Mouse (Mus musculus) limb, embryonic 14.5 days (tissue): ENCODE measurements around the gene Arl4d. TPM values are rescaled to one million over a fixed set of nuclear protein-coding genes. Genes with fewer than 3 reads are reported as not detected.

Source experiments
- ATAC-seq: fragments of 200-750 bp; cut with Nextera tagmentation; 2 replicates; pipeline ENCODE4 v1.8.0; 2017; ENCODE audit warnings: low read depth, moderate number of reproducible peaks, moderate TSS enrichment; ENCODE audit not compliant: low FRiP score
- DNase-seq: peaks from one replicate; pipeline ENCODE4 v3.0.0-alpha.2; 2015; ENCODE audit warnings: low spot score
- H3K27ac ChIP-seq: fragments of 300-500 bp; sonication (generic); replicated peaks from 2 replicates; pipeline ENCODE4 v1.5.1; 2014; ENCODE audit warnings: low read depth, mild to moderate bottlenecking, low read length, moderate library complexity, mixed read lengths
- H3K27me3 ChIP-seq: fragments of 300-500 bp; sonication (generic); 2 replicates; pipeline ENCODE4 v1.6.1; 2014; ENCODE audit warnings: low read length, mixed read lengths; ENCODE audit not compliant: control insufficient read depth, insufficient read depth
- H3K36me3 ChIP-seq: fragments of 300-500 bp; sonication (generic); 2 replicates; pipeline ENCODE4 v1.6.1; 2014; ENCODE audit warnings: mild to moderate bottlenecking, low read length, moderate library complexity, mixed read lengths; ENCODE audit not compliant: control insufficient read depth, insufficient read depth
- H3K4me1 ChIP-seq: fragments of 300-500 bp; sonication (generic); 2 replicates; pipeline ENCODE4 v1.6.1; 2014; ENCODE audit warnings: antibody characterized with exemption, low read length, mixed read lengths; ENCODE audit not compliant: control insufficient read depth, insufficient read depth
- H3K4me2 ChIP-seq: fragments of 300-500 bp; sonication (generic); replicated peaks from 2 replicates; pipeline ENCODE4 v1.6.1; 2014; ENCODE audit warnings: low read depth, mild to moderate bottlenecking, low read length, moderate library complexity; ENCODE audit not compliant: severe bottlenecking
- H3K4me3 ChIP-seq: fragments of 300-500 bp; sonication (generic); replicated peaks from 2 replicates; pipeline ENCODE4 v1.5.1; 2014; ENCODE audit warnings: low read length
- H3K9ac ChIP-seq: fragments of 300-500 bp; sonication (generic); 2 replicates; pipeline ENCODE4 v1.6.1; 2014; ENCODE audit warnings: mild to moderate bottlenecking, low read depth, low read length, moderate library complexity; ENCODE audit not compliant: severe bottlenecking
- H3K9me3 ChIP-seq: fragments of 300-500 bp; sonication (generic); 2 replicates; pipeline ENCODE4 v1.6.1; 2016; ENCODE audit warnings: low read length; ENCODE audit not compliant: control insufficient read depth
- POLR2A ChIP-seq: fragments of 200-500 bp; IDR thresholded peaks from 2 replicates; pipeline ENCODE4 v1.8.0; 2012; ENCODE audit warnings: inconsistent platforms, mild to moderate bottlenecking, moderate library complexity, borderline replicate concordance; ENCODE audit not compliant: insufficient read depth, insufficient read length; ENCODE audit errors: extremely low read depth
- WGBS: fragments of 180-500 bp; shearing (Covaris S2); extraction: QIAGEN DNeasy Blood & Tissue Kit; methylation state at CpG from one replicate; pipeline ENCODE4 v1.1.7; 2014; 5-methylcytosine and 5-hydroxymethylcytosine counted together
- polyA plus RNA-seq, 2 experiments: library from polyadenylated mRNA; depleted of rRNA in 1 of 2; stranded (reverse) in 1 of 2; unstranded in 1 of 2; fragments of >200 nt; fragmentation: Nextera tagmentation in 1 of 2; extraction: Ambion mirVana in 1 of 2; gene quantifications; 2 replicates each; pipeline versions ENCODE4 v1.2.1 to v1.2.3; 2012 to 2014

The Arl4d gene
- polyA plus RNA-seq, 2 experiments, result 3.6 to 4.2 TPM

DNA sequence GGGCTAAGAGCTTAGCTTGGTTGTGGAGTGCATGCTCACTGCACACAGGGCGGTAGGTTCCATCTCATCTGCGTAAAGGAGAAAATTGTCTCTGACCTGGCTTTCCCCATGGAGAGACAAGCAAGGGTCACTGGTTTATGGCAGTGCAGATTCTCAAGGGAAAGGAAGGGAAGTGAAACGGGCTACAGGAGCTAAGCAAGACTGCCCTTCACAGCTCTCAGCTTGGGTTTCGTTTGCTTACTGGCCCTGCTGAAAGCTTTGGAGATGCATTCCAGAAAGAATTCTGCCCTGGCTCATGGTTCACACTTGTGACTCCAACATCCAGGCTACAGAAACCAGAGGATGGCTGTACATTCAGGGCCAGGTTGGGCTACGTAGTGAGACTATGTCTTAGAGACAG lies 13.4 kb downstream of the Arl4d start:
- H3K4me3 ChIP-seq, result no peak overlapping the region
- H3K36me3 ChIP-seq, result no peaks in the 10 kb centered on the region
- DNase-seq, result no peak
- 56% methylated on average over 5 of the region's 5 CpGs for WGBS
- H3K9ac ChIP-seq, result no peak overlapping the region
- H3K4me2 ChIP-seq, result no peak overlapping the region
- no peaks in the 10 kb centered on the region for H3K27me3 ChIP-seq
- no peaks in the 10 kb centered on the region for H3K9me3 ChIP-seq
- H3K27ac ChIP-seq, result no peak overlapping the region
- ATAC-seq, result no peak
- H3K4me1 ChIP-seq, result no peaks in the 10 kb centered on the region
- TF ChIP-seq POLR2A, result no peak

DNA sequence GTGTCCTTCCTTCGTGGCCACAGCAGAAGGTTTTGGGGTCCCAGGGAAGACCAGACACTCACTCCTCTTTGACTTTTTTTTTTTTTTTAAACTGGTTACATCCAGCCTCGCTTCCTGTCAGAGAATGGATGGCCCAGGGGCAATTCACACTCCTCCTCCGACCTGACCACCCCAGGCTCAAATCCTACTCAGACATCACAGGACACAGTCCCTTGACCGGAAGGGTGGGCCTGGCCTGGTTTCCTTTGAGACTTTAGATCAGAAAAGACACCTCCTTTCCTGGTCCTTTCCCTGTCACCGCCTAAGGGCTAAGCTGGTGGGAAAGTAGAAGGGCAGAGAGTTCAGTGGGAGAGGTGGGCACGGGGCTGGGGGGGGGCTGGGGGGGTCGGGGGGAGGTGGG lies 14.6 kb downstream of the Arl4d start:
- H3K27me3 ChIP-seq, result no peaks in the 10 kb centered on the region
- TF ChIP-seq POLR2A, result no peak
- H3K4me1 ChIP-seq, result no peaks in the 10 kb centered on the region
- H3K27ac ChIP-seq, result no peak overlapping the region
- H3K4me3 ChIP-seq, result no peak overlapping the region
- no peak for ATAC-seq
- no peak for DNase-seq
- H3K36me3 ChIP-seq, result no peaks in the 10 kb centered on the region
- no peak overlapping the region for H3K4me2 ChIP-seq
- no peak overlapping the region for H3K9ac ChIP-seq
- no peaks in the 10 kb centered on the region for H3K9me3 ChIP-seq
- 37% methylated on average over 5 of the region's 7 CpGs for WGBS

DNA sequence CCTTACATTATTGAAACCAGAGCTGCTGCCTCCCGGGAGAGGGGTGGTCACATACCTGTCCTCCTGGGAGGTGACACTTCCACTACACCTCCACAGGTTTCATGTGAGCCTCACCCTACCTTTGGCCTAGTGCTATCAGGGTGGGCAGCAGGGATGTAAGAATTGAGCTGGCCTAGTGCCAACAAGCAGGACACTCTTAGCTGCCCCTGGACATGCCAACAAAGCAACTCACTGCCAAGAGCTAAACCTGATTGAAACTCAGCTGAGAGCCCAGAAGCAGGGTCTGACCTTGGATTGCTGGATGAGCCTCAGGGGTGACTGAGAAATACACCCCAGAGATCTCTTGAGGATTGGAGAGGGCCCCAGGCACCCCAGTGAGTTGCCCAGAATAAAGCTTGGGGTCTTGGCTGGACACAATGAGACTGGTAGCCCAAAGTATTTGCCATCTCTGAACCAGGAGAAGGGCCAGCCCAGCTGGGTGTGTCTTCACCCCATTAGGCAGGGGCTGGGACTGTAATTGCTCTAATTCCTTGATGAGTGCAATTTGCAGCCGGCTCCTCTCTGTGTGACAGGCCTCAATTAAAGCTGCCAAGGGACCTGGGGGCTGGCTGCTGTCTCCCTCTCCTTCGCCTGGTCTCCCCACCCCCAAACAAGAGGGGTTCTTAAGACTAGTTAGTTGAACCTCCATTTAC lies 15.4 kb downstream of the Arl4d start:
- Histone ChIP-seq H3K4me3 (no peak overlapping the region), H3K9ac (no peak overlapping the region), H3K9me3 (no peaks in the 10 kb centered on the region), H3K27me3 (no peaks in the 10 kb centered on the region), H3K36me3 (no peaks in the 10 kb centered on the region), H3K27ac (no peak overlapping the region), H3K4me2 (no peak overlapping the region), H3K4me1 (no peaks in the 10 kb centered on the region)
- DNase-seq (no peak), ATAC-seq (no peak)
- 9% methylated on average over 3 of the region's 3 CpGs for WGBS
- TF ChIP-seq POLR2A, result no peak

DNA sequence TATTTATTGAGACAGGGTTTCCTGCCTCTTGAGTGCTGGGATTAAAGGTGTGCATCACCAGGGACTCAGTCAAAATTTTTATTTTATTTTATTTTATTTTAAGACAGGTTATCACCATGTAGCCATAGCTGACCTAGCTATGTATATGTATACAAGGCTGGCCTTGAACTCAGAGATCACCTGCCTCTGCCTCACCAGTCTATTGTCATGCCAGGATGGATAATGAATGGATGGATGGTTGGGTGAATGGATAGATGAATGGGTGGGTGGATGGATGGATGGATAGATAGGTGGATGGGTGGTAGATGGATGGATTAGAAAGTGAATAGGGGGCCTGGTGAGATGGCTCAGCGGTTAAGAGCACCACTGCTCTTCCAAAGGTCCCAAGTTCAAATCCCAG lies 16.6 kb downstream of the Arl4d start:
- no peak overlapping the region for H3K4me3 ChIP-seq
- DNase-seq (no peak), ATAC-seq (no peak)
- H3K27me3 ChIP-seq, result no peaks in the 10 kb centered on the region
- no peaks in the 10 kb centered on the region for H3K4me1 ChIP-seq
- H3K27ac ChIP-seq, result no peak overlapping the region
- WGBS, result 86% methylated on average over 1 of the region's 1 CpGs
- H3K9ac ChIP-seq, result no peak overlapping the region
- no peak for TF ChIP-seq POLR2A
- H3K9me3 ChIP-seq, result no peaks in the 10 kb centered on the region
- no peaks in the 10 kb centered on the region for H3K36me3 ChIP-seq
- no peak overlapping the region for H3K4me2 ChIP-seq

DNA sequence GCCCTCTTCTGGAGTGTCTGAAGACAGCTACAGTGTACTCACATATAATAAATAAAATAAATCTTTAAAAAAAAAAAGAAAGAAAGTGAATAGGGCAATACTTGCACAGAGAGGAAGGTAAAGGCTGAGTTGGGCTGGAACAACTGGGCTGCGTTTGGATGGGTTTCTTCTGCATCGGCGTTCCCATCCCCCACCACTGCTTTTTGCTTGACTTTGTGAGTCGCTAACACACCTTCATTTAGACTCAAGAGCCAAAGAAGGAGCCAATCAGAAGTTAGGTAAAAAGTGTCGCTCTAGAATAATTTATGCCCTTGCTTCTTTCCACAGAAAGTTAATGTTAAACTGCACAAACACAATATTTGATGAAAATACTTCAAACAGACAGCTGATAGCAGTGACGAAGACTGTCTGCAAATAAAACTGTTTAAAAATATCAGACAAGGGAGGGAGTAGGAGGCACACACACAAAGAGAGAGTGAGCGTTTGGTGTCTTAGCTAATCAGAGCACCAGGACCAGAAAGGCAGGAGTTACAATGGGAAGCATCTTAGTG lies 17.1 kb downstream of the Arl4d start:
- Histone ChIP-seq H3K36me3 (no peaks in the 10 kb centered on the region), H3K9ac (no peak overlapping the region), H3K27me3 (no peaks in the 10 kb centered on the region), H3K27ac (no peak overlapping the region), H3K4me2 (no peak overlapping the region), H3K4me1 (peaks cover 3% of the 10 kb centered on the region; the same call in 1 of the 2 replicates), H3K9me3 (no peaks in the 10 kb centered on the region), H3K4me3 (no peak overlapping the region)
- TF ChIP-seq POLR2A, result no peak
- DNase-seq (no peak), ATAC-seq (no peak)
- 79% methylated on average over 7 of the region's 7 CpGs for WGBS
